Mouse (Mus musculus) E14TG2a.4 (cell line): ENCODE data around the gene Tmem42.

Experiments
- CTCF ChIP-seq: conservative IDR thresholded peaks from 2 replicates; pipeline ENCODE4 v1.5.1; 2014; ENCODE audit warnings: low read length
- NANOG ChIP-seq: IDR thresholded peaks from 2 replicates; pipeline ENCODE4 v1.6.1; 2014; ENCODE audit warnings: borderline replicate concordance, low read length, mixed read lengths

- TF ChIP-seq CTCF (no peak), NANOG (no peak)
These were observed 37.7 kb downstream of the Tmem42 start for GRCm38 (mm10) chr9:123058724-123059292.
